Mouse (Mus musculus): ENCODE data around the gene Fam71a. TPM values are rescaled to one million over a fixed set of nuclear protein-coding genes. Genes with fewer than 3 reads are reported as not detected.

Gene Fam71a
- not detected in 2 replicates for polyA plus RNA-seq (2015; fragmentation: Nextera tagmentation; extraction: Ambion mirVana)

DNA sequence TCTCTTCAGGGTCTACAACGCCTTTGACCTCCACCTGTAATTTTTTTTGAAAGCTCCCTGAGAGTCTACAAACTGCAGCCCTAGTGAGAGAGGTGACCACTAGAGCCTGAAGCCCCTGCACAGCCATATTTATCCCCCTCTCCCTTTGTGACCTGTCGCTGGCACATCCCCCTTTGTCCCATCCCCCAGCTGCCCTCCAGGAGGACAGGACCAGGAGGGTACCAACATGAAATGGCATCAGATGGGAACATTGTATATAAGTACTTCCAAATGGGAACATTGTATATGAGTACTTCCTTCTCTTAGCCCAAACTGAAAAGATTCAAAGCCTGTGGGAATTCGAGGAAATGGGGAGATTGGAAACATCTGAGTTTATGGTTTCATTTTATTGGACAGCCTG lies at the start of gene Fam71a:
Gene Fam71a (minus strand): TSS at position 101 of the 400 bp plus-strand sequence.
- H3K4me2 ChIP-seq (replicated peaks): no peak within 1 kb of the TSS
- no peaks in the 10 kb centered on the region for H3K36me3 ChIP-seq
- H3K4me3 ChIP-seq: no peak within 1 kb of the TSS
- 87% methylated on average over 3 of the region's 3 CpGs for WGBS
- no peak within 1 kb of the TSS for H3K27ac ChIP-seq (replicated peaks)
- no peaks in the 10 kb centered on the region for H3K27me3 ChIP-seq
- peaks cover 4% of the 10 kb centered on the region; the same call in 1 of the 2 replicates for H3K4me1 ChIP-seq
- ATAC-seq (replicated peaks): no peak
- H3K9me3 ChIP-seq: no peaks in the 10 kb centered on the region
- no peak within 1 kb of the TSS for H3K9ac ChIP-seq (replicated peaks)

DNA sequence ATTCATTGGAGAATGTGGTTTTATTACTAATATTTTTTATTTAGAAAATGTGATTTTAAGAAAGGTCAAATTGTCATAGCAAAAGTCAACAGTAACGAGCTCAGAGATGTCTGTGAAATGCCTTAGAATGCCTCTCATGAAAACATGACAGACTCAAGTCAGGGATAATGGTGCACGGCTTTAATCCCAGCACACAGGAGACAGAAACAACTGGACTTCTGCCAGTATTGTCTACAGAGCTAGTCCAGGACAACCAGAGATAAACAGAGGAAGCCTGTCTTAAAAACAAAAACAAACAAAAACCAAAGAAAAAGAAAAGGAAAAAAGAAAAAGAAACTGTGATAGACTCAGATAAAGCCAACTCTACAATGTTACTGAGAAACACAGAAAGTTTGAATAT lies 46.5 kb upstream of the Fam71a start:
- H3K27me3 ChIP-seq: no peaks in the 10 kb centered on the region
- H3K9me3 ChIP-seq: no peaks in the 10 kb centered on the region
- no peak overlapping the region for H3K9ac ChIP-seq (replicated peaks)
- no peak overlapping the region for H3K4me2 ChIP-seq (replicated peaks)
- ATAC-seq (replicated peaks): no peak
- H3K36me3 ChIP-seq: no peaks in the 10 kb centered on the region
- H3K4me3 ChIP-seq: no peak overlapping the region
- no peak overlapping the region for H3K27ac ChIP-seq (replicated peaks)
- no peaks in the 10 kb centered on the region for H3K4me1 ChIP-seq
- WGBS: 33% methylated on average over 2 of the region's 2 CpGs

DNA sequence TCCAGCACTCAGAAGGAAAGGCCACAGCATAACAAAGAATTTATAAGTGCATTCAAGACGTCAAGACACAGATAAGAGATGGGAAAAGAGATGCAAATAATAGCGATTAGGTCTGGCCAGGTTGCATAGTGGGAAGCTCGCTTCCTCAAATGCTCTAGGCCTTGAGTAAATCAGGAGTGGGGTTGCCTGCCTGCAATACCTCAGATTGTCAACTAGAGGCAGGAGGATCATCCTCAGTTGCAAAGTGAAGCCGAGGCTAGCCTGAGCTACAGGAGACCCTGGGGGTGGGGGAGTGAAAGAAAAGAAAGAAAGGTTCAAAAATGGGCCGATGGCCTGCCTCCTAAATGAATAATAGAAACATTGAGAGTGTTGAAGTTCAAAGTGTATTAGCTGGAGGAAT lies 41.2 kb upstream of the Fam71a start:
- no peaks in the 10 kb centered on the region for H3K9me3 ChIP-seq
- no peak for ATAC-seq (replicated peaks)
- WGBS: 81% methylated on average over 5 of the region's 5 CpGs

DNA sequence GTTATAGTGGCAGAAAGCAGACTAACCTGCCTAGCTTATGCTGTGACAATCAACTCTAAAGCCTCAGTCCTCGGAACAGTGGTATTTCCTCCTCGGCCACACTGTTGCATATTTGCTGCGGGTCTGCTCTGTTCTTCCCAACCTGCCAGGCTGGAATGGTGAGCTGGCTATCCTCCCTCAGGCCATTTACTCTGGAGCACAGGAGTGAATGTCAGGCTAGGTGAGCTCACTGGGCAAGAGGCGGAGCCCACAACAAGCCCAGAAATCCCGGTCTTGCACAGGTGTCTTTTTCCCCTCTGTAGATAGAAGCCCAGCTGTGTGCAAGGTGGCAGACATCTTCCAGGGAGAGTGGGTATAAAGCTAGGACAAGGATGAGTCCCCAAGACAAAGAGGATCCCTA lies 40.3 kb upstream of the Fam71a start:
- Histone ChIP-seq H3K9me3 (no peaks in the 10 kb centered on the region), H3K4me3 (no peak overlapping the region), H3K4me1 (no peaks in the 10 kb centered on the region), H3K9ac (replicated peaks) (no peak overlapping the region), H3K27ac (replicated peaks) (no peak overlapping the region), H3K27me3 (no peaks in the 10 kb centered on the region), H3K36me3 (no peaks in the 10 kb centered on the region), H3K4me2 (replicated peaks) (no peak overlapping the region)
- ATAC-seq (replicated peaks): no peak
- WGBS: 85% methylated on average over 5 of the region's 5 CpGs

More for the DNA sequence above, 41.2 kb upstream of the Fam71a start:
- no peak overlapping the region for H3K27ac ChIP-seq (replicated peaks)
- no peak overlapping the region for H3K9ac ChIP-seq (replicated peaks)
- no peak overlapping the region for H3K4me2 ChIP-seq (replicated peaks)
- H3K4me1 ChIP-seq: no peaks in the 10 kb centered on the region
- H3K27me3 ChIP-seq: no peaks in the 10 kb centered on the region
- no peak overlapping the region for H3K4me3 ChIP-seq
- H3K36me3 ChIP-seq: no peaks in the 10 kb centered on the region

DNA sequence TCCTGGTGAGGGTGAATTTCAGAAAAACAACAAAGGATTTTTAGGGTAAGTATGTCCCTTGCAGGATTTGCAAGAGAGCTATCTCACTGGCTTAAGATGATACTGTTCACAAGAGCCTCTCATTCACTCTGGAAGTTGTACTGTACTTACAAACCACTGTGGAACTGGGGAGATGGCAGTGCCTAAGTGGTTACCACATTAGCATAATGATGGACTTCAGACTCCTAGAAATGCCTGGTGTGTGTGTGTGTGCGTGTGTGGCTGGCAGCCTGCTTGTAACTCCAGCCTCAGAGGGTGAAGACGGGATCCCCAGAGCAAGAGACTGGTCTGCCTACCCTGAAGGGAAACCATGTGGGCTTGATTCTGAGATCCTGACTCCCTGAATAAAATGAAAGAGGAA lies 38.9 kb upstream of the Fam71a start:
- WGBS: 72% methylated on average over 2 of the region's 2 CpGs
- ATAC-seq (replicated peaks): no peak
- H3K36me3 ChIP-seq: no peaks in the 10 kb centered on the region

DNA sequence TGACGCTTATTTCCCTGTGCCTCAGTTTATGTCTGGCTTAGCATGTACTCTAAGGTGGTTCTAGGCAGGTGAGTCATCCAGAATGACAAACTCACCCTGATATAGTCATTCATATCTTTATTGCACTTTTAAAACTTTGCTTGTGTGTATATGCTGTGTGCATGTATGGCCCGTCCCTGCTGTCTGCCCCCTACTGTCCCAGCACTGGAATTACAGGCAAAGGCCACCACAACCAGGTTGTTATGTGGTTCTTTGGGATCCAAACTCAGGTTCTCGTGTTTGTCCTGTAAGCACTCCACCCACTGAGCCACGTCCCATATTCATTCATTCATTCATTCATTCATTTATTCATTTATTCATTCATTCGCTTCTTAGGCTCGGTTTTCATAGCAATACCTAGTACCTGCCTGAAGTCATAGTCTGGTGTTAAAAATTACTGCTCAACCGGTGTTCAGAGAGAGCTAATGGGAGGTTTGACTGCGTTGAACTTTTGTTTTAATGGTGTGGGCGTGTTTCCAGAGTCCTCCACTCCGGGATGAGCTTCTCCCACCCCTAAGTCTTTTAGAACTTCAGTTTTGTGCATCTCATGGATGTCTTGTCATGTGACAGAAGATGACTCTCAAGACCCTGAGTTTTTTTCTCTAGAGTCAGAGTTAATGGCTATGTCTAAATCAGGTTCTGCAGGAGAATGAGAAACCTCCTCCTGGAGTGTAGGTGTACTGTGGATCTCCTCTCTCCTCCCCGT lies 37.8 kb upstream of the Fam71a start:
- no peak overlapping the region for H3K4me2 ChIP-seq (replicated peaks)
- no peak overlapping the region for H3K9ac ChIP-seq (replicated peaks)
- H3K4me3 ChIP-seq: no peak overlapping the region
- H3K36me3 ChIP-seq: no peaks in the 10 kb centered on the region
- H3K4me1 ChIP-seq: no peaks in the 10 kb centered on the region
- no peak overlapping the region for H3K27ac ChIP-seq (replicated peaks)
- WGBS: 86% methylated on average over 11 of the region's 11 CpGs
- no peaks in the 10 kb centered on the region for H3K9me3 ChIP-seq
- ATAC-seq (replicated peaks): no peak
- no peaks in the 10 kb centered on the region for H3K27me3 ChIP-seq

More for the DNA sequence above, 38.9 kb upstream of the Fam71a start:
- Histone ChIP-seq H3K9me3 (no peaks in the 10 kb centered on the region), H3K9ac (replicated peaks) (no peak overlapping the region), H3K4me1 (no peaks in the 10 kb centered on the region), H3K27ac (replicated peaks) (no peak overlapping the region), H3K27me3 (no peaks in the 10 kb centered on the region), H3K4me3 (no peak overlapping the region), H3K4me2 (replicated peaks) (no peak overlapping the region)

DNA sequence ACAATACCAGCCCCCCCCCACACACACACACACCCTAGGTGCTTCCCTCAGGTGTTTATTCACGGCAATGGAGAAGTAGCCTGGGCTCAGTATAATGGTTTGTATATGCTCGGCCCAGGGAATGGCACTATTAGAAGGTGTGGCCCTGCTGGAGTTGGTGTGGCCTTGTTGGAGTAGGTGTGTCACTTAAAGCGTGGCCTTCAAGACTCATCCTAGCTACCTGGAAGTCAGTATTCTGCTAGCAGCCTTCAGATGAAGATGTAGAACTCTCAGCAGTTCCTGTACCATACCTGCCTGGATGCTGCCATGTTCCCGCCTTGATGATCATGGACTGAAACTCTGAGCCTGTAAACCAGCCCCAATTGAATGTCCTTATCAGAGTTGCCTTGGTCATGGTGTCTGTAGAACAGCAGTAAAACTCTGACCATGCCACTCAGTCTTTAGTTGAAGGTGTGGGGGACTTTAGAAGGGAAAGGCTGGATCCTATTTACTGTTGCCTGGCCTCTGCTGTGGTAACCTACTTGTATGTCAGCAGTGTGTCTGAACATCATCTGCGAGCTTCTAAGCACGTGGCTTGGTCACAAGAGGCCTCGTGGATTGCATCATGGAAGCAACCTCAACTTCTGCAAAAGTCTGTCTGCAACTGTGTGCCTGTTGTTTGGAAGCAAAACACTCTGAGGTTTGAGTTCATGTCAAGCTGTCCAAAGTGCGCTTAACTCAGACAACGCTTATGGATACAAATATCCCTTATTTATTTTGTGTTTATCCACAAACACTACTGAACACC lies 36.4 kb upstream of the Fam71a start:
- Histone ChIP-seq H3K4me2 (replicated peaks) (no peak overlapping the region), H3K4me1 (no peaks in the 10 kb centered on the region), H3K36me3 (no peaks in the 10 kb centered on the region), H3K27ac (replicated peaks) (no peak overlapping the region), H3K27me3 (no peaks in the 10 kb centered on the region), H3K4me3 (no peak overlapping the region), H3K9ac (replicated peaks) (no peak overlapping the region), H3K9me3 (no peaks in the 10 kb centered on the region)
- 86% methylated on average over 9 of the region's 9 CpGs for WGBS
- no peak for ATAC-seq (replicated peaks)

DNA sequence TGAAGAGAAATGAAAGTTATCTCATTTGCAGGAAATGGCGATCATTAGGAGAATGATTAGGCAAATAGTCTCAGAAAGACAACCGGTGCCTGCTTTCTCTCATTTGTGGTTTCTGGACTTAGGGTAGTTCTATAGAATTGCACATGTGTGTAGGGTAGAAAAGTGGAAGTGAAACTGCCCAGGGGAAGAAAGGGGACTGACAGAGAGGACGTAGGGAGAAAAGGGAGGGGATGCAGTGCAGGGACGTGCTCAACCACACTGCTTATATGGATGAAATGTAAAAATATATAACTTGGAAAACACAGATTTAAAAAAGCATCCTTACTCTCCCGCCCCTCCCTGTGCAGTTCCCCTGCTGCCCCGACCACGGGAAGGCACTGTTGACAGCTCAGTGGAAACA lies 33.3 kb upstream of the Fam71a start:
- Histone ChIP-seq H3K4me2 (replicated peaks) (no peak overlapping the region), H3K9ac (replicated peaks) (no peak overlapping the region), H3K36me3 (no peaks in the 10 kb centered on the region), H3K4me3 (no peak overlapping the region), H3K27me3 (no peaks in the 10 kb centered on the region), H3K9me3 (no peaks in the 10 kb centered on the region), H3K27ac (replicated peaks) (no peak overlapping the region), H3K4me1 (no peaks in the 10 kb centered on the region)
- no peak for ATAC-seq (replicated peaks)
- WGBS: 86% methylated on average over 7 of the region's 7 CpGs

DNA sequence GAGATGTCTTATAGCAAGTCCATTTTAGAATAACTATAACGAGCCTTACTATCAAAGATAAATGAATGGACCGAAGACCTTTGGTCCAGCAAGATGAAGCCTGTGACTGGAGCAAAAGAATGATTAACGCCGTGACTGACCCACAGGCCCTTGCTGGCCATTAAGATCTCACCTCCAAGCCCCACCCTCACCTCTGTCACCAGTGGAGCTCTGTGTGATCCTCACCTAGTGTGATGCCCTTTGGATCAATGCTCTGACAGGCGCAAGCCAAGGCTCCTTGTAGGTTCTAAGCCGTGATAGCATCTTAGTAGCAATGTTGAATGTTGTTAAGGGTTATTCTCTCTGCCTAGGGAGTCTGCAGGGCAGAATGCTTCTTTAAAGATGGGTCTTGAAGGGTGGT lies 31.4 kb upstream of the Fam71a start:
- Histone ChIP-seq H3K9ac (replicated peaks) (no peak overlapping the region), H3K27ac (replicated peaks) (no peak overlapping the region), H3K9me3 (no peaks in the 10 kb centered on the region), H3K36me3 (no peaks in the 10 kb centered on the region), H3K27me3 (peaks cover 7% of the 10 kb centered on the region; the same call in 1 of the 2 replicates), H3K4me1 (no peaks in the 10 kb centered on the region), H3K4me3 (no peak overlapping the region), H3K4me2 (replicated peaks) (no peak overlapping the region)
- WGBS: 88% methylated on average over 6 of the region's 6 CpGs
- ATAC-seq (replicated peaks): no peak

DNA sequence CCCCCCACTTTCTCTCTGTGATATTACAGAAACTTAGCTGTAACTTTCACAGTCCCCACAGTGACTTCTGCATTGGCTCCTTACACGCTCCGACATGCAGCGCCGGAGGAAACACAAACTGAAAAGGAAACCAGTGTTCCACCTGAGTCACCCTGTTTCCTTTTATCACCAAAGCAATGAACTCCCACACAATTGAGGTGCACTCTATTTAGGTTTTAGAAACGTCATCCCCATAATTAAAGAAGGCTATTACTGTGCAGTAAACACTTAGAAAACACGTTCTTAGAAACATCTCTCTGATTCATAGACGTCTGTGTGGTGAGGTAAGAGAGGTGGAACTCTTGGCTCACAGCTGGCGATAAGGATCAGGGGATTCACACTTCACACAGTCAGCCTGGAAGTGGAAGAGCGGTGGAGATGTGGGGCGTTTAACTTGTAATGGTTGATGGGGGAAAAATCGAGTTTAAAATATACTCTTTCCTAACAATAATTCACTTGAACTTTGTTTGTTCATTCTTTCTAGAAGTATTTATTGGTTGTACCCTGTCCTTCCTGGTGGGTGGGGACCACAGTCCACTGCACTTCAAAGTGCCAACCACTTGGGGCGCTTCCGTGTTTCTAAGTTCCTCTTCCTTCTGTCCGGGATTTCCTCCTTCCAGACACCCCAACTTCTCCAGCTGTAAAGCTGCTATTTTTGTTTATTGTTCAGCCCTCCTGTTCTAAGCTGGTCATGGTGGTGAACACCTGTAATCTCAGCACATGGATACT lies 29.2 kb upstream of the Fam71a start:
- 52% methylated on average over 14 of the region's 14 CpGs for WGBS
- no peaks in the 10 kb centered on the region for H3K36me3 ChIP-seq
- no peak overlapping the region for H3K4me2 ChIP-seq (replicated peaks)
- H3K9me3 ChIP-seq: no peaks in the 10 kb centered on the region
- no peak for ATAC-seq (replicated peaks)
- peaks cover 9% of the 10 kb centered on the region; the same call in 1 of the 2 replicates for H3K27me3 ChIP-seq
- H3K9ac ChIP-seq (replicated peaks): no peak overlapping the region
- no peak overlapping the region for H3K27ac ChIP-seq (replicated peaks)
- H3K4me3 ChIP-seq: no peak overlapping the region
- H3K4me1 ChIP-seq: no peaks in the 10 kb centered on the region

DNA sequence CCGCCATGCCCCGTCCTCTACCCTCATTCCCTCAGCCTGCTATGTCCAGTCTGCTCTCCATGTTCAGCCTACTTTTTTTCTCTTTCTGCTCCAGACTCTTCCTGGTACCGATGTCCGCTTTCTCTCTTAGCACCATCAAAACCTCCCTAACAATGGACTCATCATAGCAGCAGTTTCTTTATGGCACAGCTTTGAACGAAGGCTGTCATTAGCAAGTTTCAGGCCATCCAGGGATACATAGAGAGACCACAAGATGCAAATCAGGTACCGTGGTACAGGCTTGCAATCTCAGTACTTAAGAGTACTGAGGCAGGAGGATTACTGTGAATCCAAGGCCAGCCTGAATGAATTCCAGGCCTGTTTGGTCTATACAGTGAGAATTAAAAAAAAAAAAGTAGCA lies 28.1 kb upstream of the Fam71a start:
- Histone ChIP-seq H3K27ac (replicated peaks) (no peak overlapping the region), H3K4me2 (replicated peaks) (no peak overlapping the region), H3K9ac (replicated peaks) (no peak overlapping the region), H3K36me3 (no peaks in the 10 kb centered on the region), H3K27me3 (peaks cover 17% of the 10 kb centered on the region), H3K4me3 (no peak overlapping the region), H3K4me1 (no peaks in the 10 kb centered on the region), H3K9me3 (no peaks in the 10 kb centered on the region)
- 90% methylated on average over 6 of the region's 6 CpGs for WGBS
- ATAC-seq (replicated peaks): no peak

DNA sequence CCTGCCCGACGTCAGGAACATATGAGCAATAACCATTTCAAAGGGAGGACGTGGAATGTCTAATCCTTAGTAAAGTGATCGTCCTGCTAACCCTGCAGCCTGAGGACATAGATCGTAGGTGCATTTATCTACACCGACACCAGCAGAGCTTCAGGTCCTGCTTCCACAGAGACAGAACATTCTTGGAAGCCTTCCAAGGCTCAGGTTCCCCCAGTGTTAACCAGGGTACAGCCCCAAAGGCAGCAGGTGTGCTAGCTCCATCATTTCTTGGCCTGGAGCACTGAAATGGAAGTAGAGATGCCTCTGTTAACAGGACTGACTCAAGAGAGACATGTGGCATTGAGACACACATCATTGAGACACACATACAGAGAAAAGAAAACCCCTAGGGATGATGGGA lies 27.6 kb upstream of the Fam71a start:
- ATAC-seq (replicated peaks): no peak
- WGBS: 67% methylated on average over 6 of the region's 6 CpGs

More for the DNA sequence above, 27.6 kb upstream of the Fam71a start:
- H3K4me2 ChIP-seq (replicated peaks): no peak overlapping the region
- no peak overlapping the region for H3K9ac ChIP-seq (replicated peaks)
- H3K4me3 ChIP-seq: no peak overlapping the region
- no peaks in the 10 kb centered on the region for H3K4me1 ChIP-seq
- no peak overlapping the region for H3K27ac ChIP-seq (replicated peaks)
- no peaks in the 10 kb centered on the region for H3K36me3 ChIP-seq
- H3K27me3 ChIP-seq: peaks cover 22% of the 10 kb centered on the region
- H3K9me3 ChIP-seq: no peaks in the 10 kb centered on the region
